Mouse (Mus musculus): Measurements from ENCODE around the gene Actr1a.

Gene Actr1a

GRCm38 (mm10) chr19:46399372-46399771 lies 3.8 kb upstream of the Actr1a start:
- DNase-seq (ENCODE audit: low spot score): no peak

GRCm38 (mm10) chr19:46398401-46398800 lies 2.9 kb upstream of the Actr1a start:
- DNase-seq (ENCODE audit: low spot score): no peak

GRCm38 (mm10) chr19:46397436-46398001 lies 2.0 kb upstream of the Actr1a start:
- no peak for DNase-seq (ENCODE audit: low spot score)

DNA sequence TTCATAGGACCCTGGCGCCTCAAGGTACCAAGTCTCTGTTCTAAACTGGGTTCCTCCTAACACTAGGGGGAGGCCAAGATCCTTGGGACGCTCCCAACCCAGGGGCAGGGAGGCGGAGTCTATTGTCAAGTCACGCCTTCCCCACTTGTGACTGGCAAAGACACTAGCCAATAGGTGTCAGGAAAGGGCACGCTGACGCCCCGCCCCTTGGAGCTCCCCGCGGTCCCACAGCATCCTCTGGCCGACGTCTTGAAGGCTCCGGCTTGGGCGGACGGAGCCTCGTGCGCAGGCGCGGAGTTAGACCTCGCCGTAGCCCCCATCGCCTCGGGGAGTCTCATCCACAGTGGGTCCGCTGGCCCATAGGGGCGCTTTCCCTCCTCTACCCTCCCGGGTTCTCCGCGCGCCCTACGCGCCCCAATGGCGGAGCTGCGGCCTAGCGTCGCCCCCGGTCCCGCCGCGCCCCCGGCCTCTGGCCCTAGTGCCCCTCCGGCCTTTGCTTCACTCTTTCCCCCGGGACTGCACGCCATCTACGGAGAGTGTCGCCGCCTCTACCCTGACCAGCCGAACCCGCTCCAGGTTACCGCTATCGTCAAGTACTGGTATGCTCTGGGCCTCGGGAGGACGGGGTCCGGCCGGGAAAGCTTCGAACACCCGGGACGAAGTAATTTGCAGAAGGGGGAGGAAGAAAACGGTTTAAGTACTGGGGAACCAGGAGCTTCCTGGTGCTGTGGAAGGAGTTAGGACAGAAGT lies 1.3 kb upstream of the Actr1a start, which contains the start of gene Sufu:
Gene Sufu, plus strand, starts transcription at position 211 of the 750 bp plus-strand sequence.
- DNase-seq (ENCODE audit: low spot score): peak; percentile 96

DNA sequence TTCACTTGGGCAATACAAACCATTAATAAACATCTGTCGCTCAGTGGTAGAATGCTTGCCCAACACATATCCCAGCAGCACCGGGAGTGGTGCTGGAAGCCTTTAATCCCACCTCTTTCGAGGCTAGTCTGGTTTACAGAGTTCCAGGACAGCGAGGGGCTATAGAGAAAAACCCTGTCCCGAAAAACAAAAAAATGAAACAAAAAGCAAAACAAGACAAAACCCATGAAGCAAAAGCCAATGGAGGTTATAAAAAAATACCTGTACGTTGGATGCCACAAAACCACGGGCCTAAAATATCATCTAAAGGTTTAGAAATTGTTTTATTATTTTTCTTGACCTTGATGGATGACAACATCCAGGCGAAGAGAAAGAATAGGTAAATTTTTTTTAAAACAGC lies 561 bp upstream of the Actr1a start:
- no peak for DNase-seq (ENCODE audit: low spot score)

- DNase-seq (ENCODE audit: low spot score): no peak
These were observed 838 bp downstream of the Actr1a start for GRCm38 (mm10) chr19:46394712-46395108.

- no peak for DNase-seq (ENCODE audit: low spot score)
These were observed 3.5 kb downstream of the Actr1a start for GRCm38 (mm10) chr19:46392018-46392417.

GRCm38 (mm10) chr19:46389872-46390271 lies 5.7 kb downstream of the Actr1a start:
- DNase-seq (ENCODE audit: low spot score): no peak

- DNase-seq (ENCODE audit: low spot score): no peak
These were observed 13.3 kb downstream of the Actr1a start for GRCm38 (mm10) chr19:46382275-46382674.

DNA sequence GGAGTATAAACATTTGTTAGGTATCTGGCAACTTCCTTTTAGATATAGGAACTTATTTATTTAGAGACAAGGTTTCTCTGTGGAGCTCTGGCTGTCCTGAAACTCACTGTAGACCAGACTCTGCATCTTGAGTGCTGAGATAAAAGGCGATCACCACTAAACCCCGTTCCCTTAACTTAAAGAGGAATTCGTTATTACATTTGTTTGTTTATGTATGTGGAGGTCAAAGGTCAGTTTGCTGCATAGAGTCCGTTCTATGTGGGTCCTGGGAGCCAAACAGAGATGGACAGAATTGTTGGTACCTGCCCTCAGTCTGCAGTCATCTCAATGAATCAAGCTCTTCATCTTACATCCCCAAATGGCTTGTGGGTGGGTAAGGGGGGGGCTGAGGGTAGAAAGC lies 19.7 kb downstream of the Actr1a start:
- DNase-seq (ENCODE audit: low spot score): no peak

DNA sequence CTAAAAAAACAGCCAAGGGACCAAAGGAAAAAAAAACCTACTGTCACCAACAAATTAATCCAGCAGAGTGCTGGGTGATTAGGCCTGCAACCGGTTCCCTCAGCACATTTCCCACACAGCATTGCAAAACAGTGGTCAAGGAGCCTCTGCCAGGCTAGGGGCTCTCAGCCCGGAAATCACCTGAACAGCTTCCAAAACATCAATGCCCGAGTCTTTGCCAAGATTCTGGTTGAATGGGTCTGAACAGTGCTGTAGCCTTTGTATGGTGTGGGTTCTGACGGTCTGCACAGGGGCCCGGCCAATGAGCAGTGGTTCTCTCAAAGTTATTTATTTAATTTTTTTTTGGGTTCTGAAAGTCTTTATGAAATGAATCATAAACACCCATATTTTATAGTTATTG lies 20.1 kb downstream of the Actr1a start:
- DNase-seq (ENCODE audit: low spot score): no peak

DNA sequence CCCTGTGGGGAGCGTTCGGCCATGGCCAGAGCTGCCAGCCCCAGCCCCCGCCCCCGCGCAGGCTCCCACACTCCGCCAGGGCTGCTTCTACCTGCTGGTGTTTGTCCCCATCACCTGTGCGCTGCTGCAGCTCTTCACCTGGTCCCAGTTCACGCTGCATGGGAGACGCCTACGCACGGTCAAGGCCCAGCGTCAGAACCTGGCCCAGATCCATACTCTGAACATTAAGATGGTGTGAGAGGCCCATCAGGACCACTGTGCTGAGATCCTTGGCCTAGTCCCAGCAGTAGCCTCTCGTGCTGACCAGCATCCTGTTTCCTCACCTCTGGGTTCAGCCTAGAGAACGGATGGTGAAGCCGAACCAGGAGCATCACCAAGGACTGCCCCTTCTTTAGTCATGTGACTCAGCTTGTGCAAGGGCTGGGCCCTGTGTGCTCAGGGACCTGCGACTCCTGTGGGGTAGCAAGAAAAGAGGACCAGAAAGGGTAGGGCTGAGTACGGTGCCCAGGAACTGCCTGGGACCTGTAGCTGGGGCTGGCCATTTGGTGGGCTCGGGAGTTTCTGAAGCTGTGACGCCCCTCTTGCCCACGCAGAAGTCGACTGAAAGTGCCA lies 21.0 kb downstream of the Actr1a start:
- no peak for DNase-seq (ENCODE audit: low spot score)

DNA sequence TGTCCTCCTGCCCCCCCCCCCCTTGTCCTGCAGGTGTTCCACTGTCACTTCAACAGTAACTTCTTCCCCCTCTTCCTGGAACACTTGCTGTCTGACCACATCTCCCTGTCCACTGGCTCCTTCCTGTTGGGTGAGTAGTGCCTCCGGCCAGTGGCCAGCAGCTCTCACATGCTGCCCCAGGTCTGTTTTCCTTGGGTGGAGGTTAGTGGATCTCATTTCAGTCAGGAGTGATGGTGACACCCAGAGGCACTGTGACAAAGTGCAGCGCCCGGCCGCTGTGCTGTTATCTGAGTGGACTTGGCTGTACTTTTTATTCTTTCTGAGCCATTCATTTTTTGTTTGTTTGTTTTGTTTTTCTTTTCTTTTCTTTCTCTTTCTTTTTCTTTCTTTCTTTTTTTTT lies 26.3 kb downstream of the Actr1a start:
- DNase-seq (ENCODE audit: low spot score): peak; percentile 21

DNA sequence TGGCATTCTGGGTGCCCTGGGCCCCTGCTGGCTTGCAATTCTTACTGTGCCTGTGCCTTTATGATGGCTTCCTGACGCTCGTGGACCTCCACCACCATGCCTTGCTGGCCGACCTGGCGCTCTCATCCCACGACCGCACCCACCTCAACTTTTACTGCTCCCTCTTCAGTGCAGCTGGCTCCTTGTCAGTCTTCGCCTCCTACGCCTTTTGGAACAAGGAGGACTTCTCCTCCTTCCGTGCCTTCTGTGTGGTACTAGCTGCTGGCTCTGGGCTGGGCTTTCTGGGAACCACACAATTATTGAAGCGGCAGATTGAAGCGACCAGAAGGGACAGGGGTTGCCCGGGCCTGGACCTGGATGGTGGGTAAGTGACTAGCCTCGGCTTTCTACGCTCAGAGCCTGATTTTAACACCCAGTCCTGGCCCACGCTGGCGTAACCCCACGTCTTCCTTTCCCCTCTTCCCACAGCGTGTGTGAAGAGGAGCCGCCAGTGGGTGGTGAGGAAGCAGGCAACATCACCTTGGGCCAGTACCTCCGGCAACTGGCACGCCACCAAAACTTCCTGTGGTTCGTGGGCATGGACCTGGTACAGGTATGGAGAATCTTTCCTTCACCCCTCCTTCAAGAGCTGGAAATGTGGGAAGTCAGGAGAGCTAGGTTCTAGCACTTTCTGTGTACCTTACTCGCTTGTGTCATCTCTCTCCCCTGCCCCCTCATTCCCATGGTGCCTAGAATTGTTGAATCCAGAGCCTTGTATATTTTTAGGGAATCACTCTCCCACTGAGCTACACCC lies 27.6 kb downstream of the Actr1a start:
- DNase-seq (ENCODE audit: low spot score): no peak

DNA sequence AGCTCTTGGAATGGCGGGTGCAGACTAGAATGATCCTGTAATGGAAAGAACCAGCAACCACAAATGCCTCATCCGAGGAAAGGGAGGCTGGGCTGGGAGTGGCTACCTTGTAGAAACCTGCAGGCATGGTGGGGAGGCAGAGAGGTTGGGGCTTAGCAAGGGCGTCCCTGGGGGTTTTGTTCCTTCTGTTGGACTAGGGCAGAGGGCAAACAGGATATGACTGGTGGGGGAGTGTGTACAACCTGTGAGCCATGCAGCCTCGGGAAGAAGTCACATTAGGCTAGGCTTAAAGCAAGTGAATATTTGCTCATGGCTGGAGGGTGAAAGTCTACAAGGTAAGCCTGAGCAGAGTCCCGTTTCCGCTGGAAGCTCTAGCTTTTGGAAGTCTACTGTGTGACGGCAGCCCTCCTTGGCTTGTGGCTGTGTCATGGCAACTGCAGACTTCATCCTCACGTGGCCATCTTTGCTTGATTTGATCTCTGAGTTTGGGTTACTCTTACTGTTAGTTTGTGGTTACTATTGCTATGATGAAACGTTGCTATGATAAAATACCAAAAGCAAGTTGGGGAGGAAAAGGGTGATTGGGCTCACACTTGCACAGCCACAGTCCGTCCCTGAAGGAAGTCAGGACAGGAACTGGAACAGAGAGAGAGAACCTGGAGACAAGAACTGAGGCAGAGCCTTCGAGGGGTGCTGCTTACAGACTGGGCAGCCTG lies 32.1 kb downstream of the Actr1a start:
- no peak for DNase-seq (ENCODE audit: low spot score)

GRCm38 (mm10) chr19:46362104-46362503 lies 33.4 kb downstream of the Actr1a start:
- DNase-seq (ENCODE audit: low spot score): no peak

DNA sequence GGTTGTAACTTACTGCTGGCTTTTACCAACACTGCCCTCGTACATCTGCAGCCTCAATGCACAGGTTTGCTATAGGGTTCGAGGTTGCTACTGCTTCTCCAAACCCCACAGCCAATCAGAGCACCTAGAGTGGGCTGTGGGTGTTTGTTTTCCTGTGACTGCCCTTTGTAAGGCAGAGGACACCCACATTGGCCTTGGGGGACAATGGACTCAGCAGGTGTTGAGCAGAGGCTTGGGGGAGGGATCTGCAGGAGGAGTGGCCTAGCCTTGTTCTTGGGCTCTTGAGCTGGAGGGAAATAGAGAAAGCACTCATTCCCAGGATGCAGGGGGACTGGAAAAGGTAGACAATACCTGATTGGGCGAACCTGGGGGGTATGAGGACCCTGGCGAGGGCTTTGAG lies 37.2 kb downstream of the Actr1a start:
- DNase-seq (ENCODE audit: low spot score): no peak

- no peak for DNase-seq (ENCODE audit: low spot score)
These were observed 37.9 kb downstream of the Actr1a start for GRCm38 (mm10) chr19:46357344-46358280.

DNA sequence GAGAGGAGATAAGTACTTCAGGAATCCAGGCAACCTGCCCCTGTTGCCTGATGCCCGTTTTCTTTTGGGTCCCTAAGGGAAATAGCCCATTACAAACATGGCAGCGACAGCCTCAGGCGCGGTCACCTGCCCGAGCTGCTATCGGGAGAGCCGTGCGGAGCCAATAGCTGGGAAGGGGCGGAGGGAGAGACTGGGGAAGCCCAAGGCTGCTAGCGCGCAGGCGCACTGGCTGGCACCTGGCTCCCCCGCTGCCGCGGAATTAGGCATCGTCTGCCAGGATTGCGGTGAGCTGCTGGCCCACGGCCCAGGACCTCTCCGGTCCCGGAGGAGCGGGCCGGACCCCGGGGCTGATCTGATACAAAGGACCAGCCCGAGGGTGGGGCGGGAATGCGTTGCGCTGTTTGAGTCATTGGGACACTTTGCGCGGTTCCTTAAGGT lies 38.8 kb downstream of the Actr1a start:
- peak; percentile 71 for DNase-seq (ENCODE audit: low spot score)

- DNase-seq (ENCODE audit: low spot score): no peak
These were observed 45.2 kb downstream of the Actr1a start, which contains the start of gene 2310034G01Rik for GRCm38 (mm10) chr19:46350168-46350932. Gene 2310034G01Rik (minus strand): TSS chr19:46350302.
